Mouse (Mus musculus) brain, embryonic 14.5 days (tissue): ENCODE data around the gene Camsap2.

Experiments used
- CTCF ChIP-seq: fragments of 200-500 bp; IDR thresholded peaks from 2 replicates; pipeline ENCODE4 v1.5.1; 2012; ENCODE audit warnings: inconsistent platforms, mild to moderate bottlenecking, moderate library complexity, borderline replicate concordance; ENCODE audit not compliant: insufficient read depth, insufficient read length; ENCODE audit errors: extremely low read depth
- POLR2A ChIP-seq: fragments of 200-500 bp; IDR thresholded peaks from 2 replicates; pipeline ENCODE4 v1.6.1; 2012; ENCODE audit warnings: mild to moderate bottlenecking, inconsistent platforms, borderline replicate concordance; ENCODE audit not compliant: poor library complexity, insufficient read depth, insufficient read length, severe bottlenecking; ENCODE audit errors: extremely low read depth

- TF ChIP-seq POLR2A = no peak
- TF ChIP-seq CTCF = no peak
Observed at GRCm38 (mm10) chr1:136347140-136347539, 1.2 kb upstream of the Camsap2 start.
